Mouse (Mus musculus) small intestine, adult 2 months (tissue): ENCODE measurements at regions not wholly inside any gene's neighbourhood (a gene's known extent, or its start where the extent isn't known, plus 50 kb on each side); places are given as distances from the start of the nearest gene placed in this dataset.

ENCODE experiments used
- CTCF ChIP-seq: fragments of 200-500 bp; IDR thresholded peaks from 2 replicates; pipeline ENCODE4 v1.5.1; 2012; ENCODE audit warnings: low read depth, mild to moderate bottlenecking, control low read depth, inconsistent platforms, low read length, moderate library complexity, mixed read lengths; ENCODE audit not compliant: insufficient replicate concordance, insufficient read length; ENCODE audit errors: extremely low read depth
- POLR2A ChIP-seq: fragments of 200-500 bp; IDR thresholded peaks from 2 replicates; pipeline ENCODE4 v1.6.1; 2012; ENCODE audit warnings: low read depth, mild to moderate bottlenecking, control low read depth, inconsistent platforms, low read length, moderate library complexity

- TF ChIP-seq POLR2A (no peak), CTCF (no peak)
These were observed 454.8 kb upstream of the Jmjd1c start for GRCm38 (mm10) chr10:66640890-66641847.
